Mouse (Mus musculus) midbrain, postnatal 0 days (tissue): Measurements from ENCODE around the gene Lrch1. TPM values are rescaled to one million over a fixed set of nuclear protein-coding genes. Genes with fewer than 3 reads are reported as not detected.

Experiments used
- ATAC-seq: fragments of 200-750 bp; cut with Nextera tagmentation; 2 replicates; pipeline ENCODE4 v1.8.0; 2017; ENCODE audit warnings: moderate number of reproducible peaks, mild to moderate bottlenecking, moderate TSS enrichment, moderate library complexity; ENCODE audit not compliant: low FRiP score
- DNase-seq: peaks from one replicate; pipeline ENCODE4 v3.0.0-alpha.2; 2015; ENCODE audit warnings: low spot score
- H3K27ac ChIP-seq: fragments of 300-500 bp; sonication (generic); 2 replicates; pipeline ENCODE4 v1.5.1; 2014; ENCODE audit warnings: low read depth, mild to moderate bottlenecking, low read length, mixed read lengths
- H3K27me3 ChIP-seq: fragments of 300-500 bp; sonication (generic); 2 replicates; pipeline ENCODE4 v1.6.1; 2014; ENCODE audit warnings: low read length, control low read depth, mixed read lengths; ENCODE audit not compliant: insufficient read depth
- H3K36me3 ChIP-seq: fragments of 300-500 bp; sonication (generic); 2 replicates; pipeline ENCODE4 v1.6.1; 2014; ENCODE audit warnings: low read length, control low read depth, mixed read lengths; ENCODE audit not compliant: insufficient read depth
- H3K4me1 ChIP-seq: fragments of 300-500 bp; sonication (generic); 2 replicates; pipeline ENCODE4 v1.6.1; 2014; ENCODE audit warnings: mild to moderate bottlenecking, control low read depth, antibody characterized with exemption, low read length, mixed read lengths; ENCODE audit not compliant: insufficient read depth
- H3K4me2 ChIP-seq: fragments of 300-500 bp; sonication (generic); 2 replicates; pipeline ENCODE4 v1.6.1; 2014; ENCODE audit warnings: low read depth, mild to moderate bottlenecking, low read length, mixed read lengths; ENCODE audit not compliant: poor library complexity, severe bottlenecking
- H3K4me3 ChIP-seq: fragments of 300-500 bp; sonication (generic); 2 replicates; pipeline ENCODE4 v1.5.1; 2014; ENCODE audit warnings: low read depth, mild to moderate bottlenecking, low read length, moderate library complexity
- H3K9ac ChIP-seq: fragments of 300-500 bp; sonication (generic); replicated peaks from 2 replicates; pipeline ENCODE4 v1.6.1; 2014; ENCODE audit warnings: mild to moderate bottlenecking, low read length, moderate library complexity, mixed read lengths; ENCODE audit not compliant: poor library complexity, severe bottlenecking
- H3K9me3 ChIP-seq: fragments of 300-500 bp; sonication (generic); 2 replicates; pipeline ENCODE4 v1.6.1; 2016; ENCODE audit warnings: low read length, control low read depth
- CTCF ChIP-seq: IDR thresholded peaks from 2 replicates; pipeline ENCODE4 v1.5.1; 2016; ENCODE audit warnings: antibody characterized with exemption, mild to moderate bottlenecking
- WGBS: fragments of 180-500 bp; shearing (Covaris S2); extraction: QIAGEN DNeasy Blood & Tissue Kit; methylation state at CpG from one replicate; pipeline ENCODE4 v1.1.7; 2014; 5-methylcytosine and 5-hydroxymethylcytosine counted together
- polyA plus RNA-seq: library from polyadenylated mRNA; unstranded; fragments of >200 nt; fragmentation: Nextera tagmentation; extraction: Ambion mirVana; gene quantifications from 2 replicates; pipeline ENCODE4 v1.2.1, GENCODE M21; 2015
- total RNA-seq: library from RNA; depleted of rRNA; stranded (reverse); fragments of >200 nt; gene quantifications from 2 replicates; pipeline ENCODE4 v1.2.3, GENCODE M21; 2014

Gene Lrch1
- total and polyA plus RNA-seq, 2 experiments from 2014 or later = 15.7 to 21.7 TPM

DNA sequence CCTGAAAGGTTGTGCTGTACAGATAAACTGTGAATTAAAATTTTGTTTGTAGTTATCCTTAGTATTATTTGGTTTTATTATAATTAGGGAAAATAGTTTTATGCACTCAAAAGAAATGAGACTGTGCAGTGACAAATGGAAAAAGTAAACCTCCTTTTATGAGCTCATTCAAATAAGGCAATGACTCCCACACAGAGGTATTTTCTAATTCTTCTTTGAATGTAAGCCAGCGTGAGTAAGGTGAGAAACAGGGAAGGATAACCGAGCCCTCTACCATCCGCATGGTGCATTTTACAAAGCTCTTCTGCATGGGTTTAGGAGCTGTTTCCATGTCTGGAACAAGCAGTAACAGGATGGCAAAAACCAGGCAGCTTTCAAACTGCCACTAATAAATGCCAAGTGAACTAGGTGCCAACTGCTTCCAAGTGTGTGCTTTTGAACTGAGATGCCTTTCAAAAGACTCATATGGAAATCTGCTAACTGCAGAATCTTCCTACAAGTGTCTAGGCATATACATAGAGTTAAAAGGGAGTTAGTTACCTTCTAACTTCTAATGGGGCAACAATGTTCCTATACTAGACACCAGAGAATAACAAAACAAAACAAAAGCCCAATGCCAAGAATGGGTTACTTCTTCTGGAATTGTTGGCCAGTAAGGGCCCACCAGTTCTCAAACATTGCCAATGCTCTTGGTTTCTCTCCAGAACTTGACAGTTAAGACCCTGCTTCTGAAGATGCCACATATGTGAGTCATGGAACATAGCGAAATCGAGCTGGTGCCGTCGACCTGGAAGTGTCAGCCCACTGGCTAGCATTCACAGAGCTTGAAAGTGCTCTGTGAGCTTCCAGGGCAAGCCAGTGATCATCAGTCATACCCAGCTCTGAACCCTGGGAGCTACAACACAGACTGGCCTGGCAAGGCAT lies 124.7 kb downstream of the Lrch1 start:
- H3K9me3 ChIP-seq = no peaks in the 10 kb centered on the region
- H3K4me3 ChIP-seq = no peak overlapping the region
- TF ChIP-seq CTCF = no peak
- H3K36me3 ChIP-seq = 0 out of 2 replicates have a peak, but pooled peaks cover 3% of the 10 kb centered on the region
- no peak overlapping the region for H3K4me2 ChIP-seq
- no peaks in the 10 kb centered on the region for H3K4me1 ChIP-seq
- H3K9ac ChIP-seq = no peak overlapping the region
- H3K27ac ChIP-seq = no peak overlapping the region
- ATAC-seq (no peak), DNase-seq (no peak)
- H3K27me3 ChIP-seq = no peaks in the 10 kb centered on the region
- WGBS = 83% methylated on average over 7 of the region's 7 CpGs

DNA sequence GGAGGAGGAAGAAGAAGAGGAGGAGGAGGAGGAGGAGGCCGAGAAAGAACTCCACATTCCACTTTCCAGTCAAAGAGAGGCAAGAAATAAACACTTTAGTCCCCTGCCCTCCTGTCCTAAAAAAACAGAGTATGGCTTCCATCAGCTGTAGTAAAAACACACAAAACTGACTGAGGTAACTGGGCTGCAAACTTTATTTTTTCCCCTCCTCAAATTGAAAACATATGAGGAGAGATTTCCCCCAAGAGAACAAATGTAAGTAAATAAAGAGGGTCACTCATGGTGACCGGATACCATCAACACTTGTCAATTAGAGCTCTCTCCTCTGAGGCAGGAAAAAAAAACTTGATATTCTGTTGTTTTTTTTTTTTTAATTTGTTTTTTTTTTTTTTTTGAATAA lies 125.6 kb downstream of the Lrch1 start:
- TF ChIP-seq CTCF = no peak
- H3K27ac ChIP-seq = no peak overlapping the region
- DNase-seq (no peak), ATAC-seq (no peak)
- H3K27me3 ChIP-seq = no peaks in the 10 kb centered on the region
- H3K4me2 ChIP-seq = no peak overlapping the region
- H3K9me3 ChIP-seq = no peaks in the 10 kb centered on the region
- 0 out of 2 replicates have a peak, but pooled peaks cover 3% of the 10 kb centered on the region for H3K36me3 ChIP-seq
- H3K4me3 ChIP-seq = no peak overlapping the region
- no peak overlapping the region for H3K9ac ChIP-seq
- 71% methylated on average over 2 of the region's 2 CpGs for WGBS
- no peaks in the 10 kb centered on the region for H3K4me1 ChIP-seq

DNA sequence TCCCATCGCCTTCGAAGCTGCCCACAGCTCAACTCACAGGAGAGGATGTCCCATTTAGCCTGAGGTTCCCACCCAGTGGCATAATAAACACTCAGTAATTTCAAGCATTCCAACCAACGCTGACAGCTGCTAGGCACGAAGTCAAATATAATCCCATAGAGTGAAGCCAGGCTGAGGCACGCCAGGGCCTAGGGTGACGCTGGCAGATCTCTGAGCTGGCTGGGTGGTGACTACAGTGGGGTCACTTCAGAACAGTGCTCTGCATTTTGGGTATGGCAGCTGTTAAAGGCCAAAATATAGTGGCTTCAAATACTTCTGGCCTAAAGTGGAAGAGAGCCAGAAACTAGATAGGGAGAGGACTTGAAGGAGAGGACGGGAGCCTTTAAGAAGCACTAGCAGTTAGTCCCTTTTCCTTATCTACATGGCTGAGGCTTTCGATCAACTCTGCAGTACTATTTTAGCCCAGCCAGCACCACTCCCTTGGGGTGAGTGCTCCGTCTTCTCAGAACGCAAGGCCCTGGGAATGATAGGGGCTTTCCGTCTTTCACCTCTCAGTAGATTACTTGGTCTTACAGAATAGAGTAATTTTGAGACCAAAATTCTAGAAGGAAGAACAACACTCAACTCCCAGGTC lies 127.4 kb downstream of the Lrch1 start:
- Histone ChIP-seq H3K27me3 (no peaks in the 10 kb centered on the region), H3K4me3 (no peak overlapping the region), H3K4me2 (no peak overlapping the region), H3K27ac (no peak overlapping the region), H3K9ac (no peak overlapping the region), H3K9me3 (no peaks in the 10 kb centered on the region), H3K36me3 (0 out of 2 replicates have a peak, but pooled peaks cover 3% of the 10 kb centered on the region), H3K4me1 (no peaks in the 10 kb centered on the region)
- ATAC-seq = no peak
- peak; percentile 17 for DNase-seq
- no peak for TF ChIP-seq CTCF
- WGBS = 81% methylated on average over 11 of the region's 11 CpGs

DNA sequence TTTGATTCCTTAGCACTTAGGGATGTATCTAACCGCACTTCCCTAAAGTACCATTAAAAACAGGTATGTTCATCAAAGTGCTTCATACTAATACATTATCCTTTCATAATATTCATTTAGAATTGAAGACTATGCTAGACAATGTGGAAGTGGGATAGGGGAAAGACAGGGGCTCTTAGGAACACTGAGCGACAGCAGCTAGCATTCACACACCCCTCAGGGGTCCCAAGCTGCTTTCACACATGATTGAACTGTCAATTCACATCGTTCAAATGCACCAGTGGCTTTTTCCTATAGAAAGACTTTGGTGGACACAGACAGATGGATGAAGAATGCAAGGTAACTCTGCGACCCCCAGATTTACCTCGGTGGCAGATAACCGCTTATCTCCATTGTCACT lies 131.0 kb downstream of the Lrch1 start:
- Histone ChIP-seq H3K4me1 (no peaks in the 10 kb centered on the region), H3K27me3 (no peaks in the 10 kb centered on the region), H3K4me2 (no peak overlapping the region), H3K4me3 (no peak overlapping the region), H3K9me3 (no peaks in the 10 kb centered on the region), H3K9ac (no peak overlapping the region), H3K36me3 (peaks cover 9% of the 10 kb centered on the region), H3K27ac (no peak overlapping the region)
- WGBS = 33% methylated on average over 6 of the region's 6 CpGs
- TF ChIP-seq CTCF = no peak
- DNase-seq (peak; percentile 71), ATAC-seq (no peak)

DNA sequence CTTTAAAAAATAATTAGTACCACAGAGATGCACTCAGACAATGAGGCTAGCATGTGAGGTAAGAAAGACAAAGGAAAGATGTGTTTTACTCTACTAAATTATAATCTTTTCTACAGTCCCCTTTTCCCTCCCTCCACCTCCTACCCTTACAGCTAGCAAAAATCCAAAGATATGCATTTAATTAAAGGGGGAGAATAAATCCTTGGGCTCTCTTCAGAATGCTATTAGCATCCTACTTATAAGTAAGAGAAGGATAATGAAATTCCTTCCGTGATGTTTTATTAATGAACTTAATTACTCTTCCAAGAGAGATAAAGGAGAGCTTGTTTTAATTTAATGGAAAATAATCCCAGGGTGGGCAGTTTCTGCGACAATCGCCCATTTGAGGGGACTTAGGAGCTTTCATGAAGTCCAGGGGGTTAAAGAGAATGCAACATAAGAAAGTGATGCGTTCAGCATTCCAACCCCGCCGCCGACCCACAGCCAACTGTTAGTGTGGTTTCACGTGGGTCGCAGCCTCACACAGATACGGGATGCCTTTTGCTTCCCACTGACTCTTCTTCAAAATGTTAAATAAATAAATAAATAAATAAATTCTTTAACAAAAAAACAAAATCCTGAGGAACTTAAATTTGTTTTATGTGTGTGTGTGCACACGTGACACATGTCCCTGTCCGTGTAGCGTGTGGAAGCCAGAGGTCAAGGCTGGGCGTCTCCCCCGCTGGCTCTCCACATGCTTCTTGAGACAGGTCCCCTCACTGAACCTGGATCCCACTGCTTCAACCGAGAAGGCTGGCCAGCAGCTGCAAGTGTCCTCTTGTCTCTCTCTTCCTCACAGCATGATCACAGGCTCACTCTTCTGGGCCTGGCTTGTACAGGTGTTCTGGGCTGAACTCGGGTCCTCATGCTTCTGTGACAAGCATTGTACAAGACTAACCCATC lies 132.6 kb downstream of the Lrch1 start:
- Histone ChIP-seq H3K4me1 (no peaks in the 10 kb centered on the region), H3K27me3 (no peaks in the 10 kb centered on the region), H3K27ac (no peak overlapping the region), H3K4me2 (no peak overlapping the region), H3K4me3 (no peak overlapping the region), H3K36me3 (peaks cover 15% of the 10 kb centered on the region), H3K9ac (no peak overlapping the region), H3K9me3 (no peaks in the 10 kb centered on the region)
- no peak for ATAC-seq
- no peak for DNase-seq
- TF ChIP-seq CTCF = no peak
- WGBS = 55% methylated on average over 17 of the region's 17 CpGs
